ENCODE assay signal across 8 mouse cellular contexts in the genomic region with DNA sequence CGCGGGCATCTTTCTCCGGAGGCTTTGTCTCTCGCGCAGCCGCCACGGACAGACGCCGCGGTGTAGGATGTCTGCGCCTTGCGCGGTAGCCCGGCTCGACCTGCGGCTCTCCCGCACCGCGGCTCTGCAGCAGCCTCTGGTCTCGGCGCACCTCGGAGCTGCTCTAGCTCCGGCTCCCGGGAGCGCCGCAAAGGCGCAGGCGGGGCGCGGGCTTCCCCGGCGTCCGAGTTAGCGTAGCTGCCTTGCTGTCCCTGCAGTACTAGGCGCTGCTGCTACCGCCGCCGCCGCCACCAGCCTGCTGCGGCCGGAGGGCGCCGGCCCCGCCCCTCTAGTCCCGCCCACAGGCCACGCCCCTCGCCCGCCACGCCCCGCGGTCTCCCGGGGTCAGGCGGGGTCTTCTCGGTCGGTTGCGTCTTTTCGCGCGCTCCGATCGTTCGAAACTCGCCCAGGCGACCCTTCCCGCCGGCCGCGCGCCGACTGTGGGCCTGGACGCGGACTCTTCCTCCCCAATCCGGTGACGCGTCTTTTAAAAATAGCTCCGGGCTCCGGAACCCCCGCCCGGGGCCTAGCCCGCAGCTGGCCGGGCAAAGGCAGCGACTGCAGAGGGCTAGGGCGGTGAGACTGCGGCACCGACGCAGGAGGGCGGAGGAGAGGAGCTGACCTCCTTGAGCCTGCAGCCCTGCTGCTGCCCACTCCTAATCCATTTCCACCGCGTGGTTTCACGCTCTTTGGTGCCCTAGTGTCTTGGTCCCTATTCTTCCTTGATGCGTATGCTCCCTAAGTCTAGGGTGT. TPM values are rescaled to one million over a fixed set of nuclear protein-coding genes. Genes with fewer than 3 reads are reported as not detected.
DNase-seq lines count a peak whose midpoint lies in the region; ATAC-seq and TF ChIP-seq lines count a peak whose summit lies in the region.

A gene (minus strand): TSS at position 352 of the 792 bp plus-strand sequence.

- TF ChIP-seq EP300 in heart, postnatal 0 days (IDR thresholded peaks at IDR 0.05; ENCODE audit: low read depth): 0 out of 2 replicates have a peak, but pooled peaks have one; percentile 78

- peak; percentile 84 for DNase-seq in forebrain, embryonic 14.5 days (ENCODE audit: low spot score)
- DNase-seq in heart, postnatal 0 days (ENCODE audit: low spot score): peak; percentile 79
- DNase-seq in kidney, postnatal 36 days: peak; percentile 71 to 87
- peak; percentile 92 for DNase-seq in neural tube, embryonic 11.5 days (ENCODE audit: low spot score)

- peak within 1 kb of the TSS; percentile 99 for H3K9ac ChIP-seq in forebrain, embryonic 14.5 days (ENCODE audit: low read length)
- H3K9ac ChIP-seq in heart, postnatal 0 days (replicated peaks; ENCODE audit: low read depth, low read length): peak within 1 kb of the TSS; percentile 86
- peak within 1 kb of the TSS; percentile 49 for H3K9ac ChIP-seq in liver, embryonic 16.5 days (ENCODE audit: low read depth, low read length)
- peak within 1 kb of the TSS; percentile 97 for H3K9ac ChIP-seq in neural tube, embryonic 11.5 days (ENCODE audit: low read length)
- H3K9ac ChIP-seq in stomach, embryonic 16.5 days (ENCODE audit: low read length): peak within 1 kb of the TSS; percentile 93

- no peak for TF ChIP-seq CTCF in heart, postnatal 0 days (IDR thresholded peaks at IDR 0.05; ENCODE audit: low read depth)

- ATAC-seq in CD4-positive, CD25-positive, alpha-beta regulatory T cell, adult 4 months: peak; percentile 55
- ATAC-seq in forebrain, embryonic 14.5 days: peak; percentile 82
- peak; percentile 90 for ATAC-seq in heart, postnatal 0 days (ENCODE audit: insufficient read depth, low read depth)
- peak; percentile 78 for ATAC-seq in liver, embryonic 16.5 days (ENCODE audit: low read depth)
- peak; percentile 74 for ATAC-seq in neural tube, embryonic 11.5 days (ENCODE audit: insufficient read depth, low FRiP score, low TSS enrichment)
- ATAC-seq in stomach, embryonic 16.5 days (ENCODE audit: insufficient read depth, low FRiP score): peak; percentile 91

- peak within 1 kb of the TSS; percentile 76 for H3K4me3 ChIP-seq in brown adipose tissue, adult 24 weeks (ENCODE audit: insufficient read depth, low read depth, low read length)
- peak within 1 kb of the TSS; percentile 94 for H3K4me3 ChIP-seq in forebrain, embryonic 14.5 days (ENCODE audit: low read depth, low read length)
- peak within 1 kb of the TSS; percentile 85 for H3K4me3 ChIP-seq in heart, postnatal 0 days (ENCODE audit: low read depth, low read length)
- peak within 1 kb of the TSS; percentile 64 for H3K4me3 ChIP-seq in liver, embryonic 16.5 days (ENCODE audit: low read depth, low read length)
- H3K4me3 ChIP-seq in neural tube, embryonic 11.5 days (ENCODE audit: low read depth, low read length): peak within 1 kb of the TSS; percentile 93
- peak within 1 kb of the TSS; percentile 84 for H3K4me3 ChIP-seq in stomach, embryonic 16.5 days (replicated peaks; ENCODE audit: low read length)

- H3K27ac ChIP-seq in brown adipose tissue, adult 24 weeks (replicated peaks; ENCODE audit: low read depth, low read length): peak within 1 kb of the TSS; percentile 74
- H3K27ac ChIP-seq in forebrain, embryonic 14.5 days (ENCODE audit: low read depth, low read length): peak within 1 kb of the TSS; percentile 98
- H3K27ac ChIP-seq in heart, postnatal 0 days (ENCODE audit: low read depth): peak within 1 kb of the TSS; percentile 90
- H3K27ac ChIP-seq in liver, embryonic 16.5 days (ENCODE audit: low read length): no peak within 1 kb of the TSS
- H3K27ac ChIP-seq in neural tube, embryonic 11.5 days (ENCODE audit: low read depth, low read length): peak within 1 kb of the TSS; percentile 95
- peak within 1 kb of the TSS; percentile 88 for H3K27ac ChIP-seq in stomach, embryonic 16.5 days (ENCODE audit: low read length)

- WGBS in forebrain, embryonic 14.5 days: 1% methylated on average over 67 of the region's 91 CpGs
- WGBS in heart, postnatal 0 days: 1% methylated on average over 69 of the region's 91 CpGs
- under 1% methylated on average over 91 of the region's 91 CpGs for whole genome bisulfite sequencing in liver, embryonic 16.5 days (ENCODE audit: insufficient replicate concordance)
- under 1% methylated on average over 82 of the region's 91 CpGs for WGBS in neural tube, embryonic 11.5 days
- 1% methylated on average over 90 of the region's 91 CpGs for WGBS in stomach, embryonic 16.5 days

- H3K36me3 ChIP-seq in forebrain, embryonic 14.5 days (ENCODE audit: control insufficient read depth, insufficient read depth, low read length): peaks cover 8% of the 10 kb centered on the region
- no peaks in the 10 kb centered on the region for H3K36me3 ChIP-seq in heart, postnatal 0 days (replicated peaks; ENCODE audit: control insufficient read depth, insufficient read depth, low read length)
- H3K36me3 ChIP-seq in liver, embryonic 16.5 days (ENCODE audit: control insufficient read depth, insufficient read depth): no peaks in the 10 kb centered on the region
- peaks cover 3% of the 10 kb centered on the region; the same call in 1 of the 2 replicates for H3K36me3 ChIP-seq in neural tube, embryonic 11.5 days (ENCODE audit: control insufficient read depth, insufficient read depth, low read length)
- no peaks in the 10 kb centered on the region for H3K36me3 ChIP-seq in stomach, embryonic 16.5 days (ENCODE audit: control insufficient read depth, insufficient read depth, low read length)

- no peaks in the 10 kb centered on the region for H3K4me1 ChIP-seq in brown adipose tissue, adult 24 weeks (ENCODE audit: control insufficient read depth, insufficient read depth, insufficient read length, low read length)
- peaks cover 18% of the 10 kb centered on the region for H3K4me1 ChIP-seq in forebrain, embryonic 14.5 days (ENCODE audit: control insufficient read depth, insufficient read depth, low read length)
- peaks cover 28% of the 10 kb centered on the region for H3K4me1 ChIP-seq in heart, postnatal 0 days (ENCODE audit: control insufficient read depth, insufficient read depth)
- H3K4me1 ChIP-seq in liver, embryonic 16.5 days (ENCODE audit: control insufficient read depth, low read depth, low read length): peaks cover 2% of the 10 kb centered on the region
- peaks cover 7% of the 10 kb centered on the region for H3K4me1 ChIP-seq in neural tube, embryonic 11.5 days (ENCODE audit: control insufficient read depth, insufficient read depth, low read length)
- peaks cover 22% of the 10 kb centered on the region for H3K4me1 ChIP-seq in stomach, embryonic 16.5 days (ENCODE audit: control insufficient read depth, insufficient read depth, low read length)

- no peaks in the 10 kb centered on the region for H3K9me3 ChIP-seq in forebrain, embryonic 14.5 days (replicated peaks; ENCODE audit: control insufficient read depth, low read length)
- no peaks in the 10 kb centered on the region for H3K9me3 ChIP-seq in heart, postnatal 0 days (replicated peaks; ENCODE audit: control insufficient read depth, low read length)
- H3K9me3 ChIP-seq in liver, embryonic 16.5 days (replicated peaks; ENCODE audit: control insufficient read depth, low read length): no peaks in the 10 kb centered on the region
- no peaks in the 10 kb centered on the region for H3K9me3 ChIP-seq in neural tube, embryonic 11.5 days (ENCODE audit: control insufficient read depth, low read length)
- H3K9me3 ChIP-seq in stomach, embryonic 16.5 days (replicated peaks; ENCODE audit: control insufficient read depth, low read length): no peaks in the 10 kb centered on the region

- no peaks in the 10 kb centered on the region for H3K27me3 ChIP-seq in forebrain, embryonic 14.5 days (replicated peaks; ENCODE audit: control insufficient read depth, insufficient read depth, low read length)
- H3K27me3 ChIP-seq in heart, postnatal 0 days (ENCODE audit: control insufficient read depth, insufficient read depth, low read length): no peaks in the 10 kb centered on the region; the same call in 1 of the 2 replicates
- H3K27me3 ChIP-seq in liver, embryonic 16.5 days (ENCODE audit: control insufficient read depth, insufficient read depth, low read depth, low read length): peaks cover 39% of the 10 kb centered on the region
- no peaks in the 10 kb centered on the region for H3K27me3 ChIP-seq in neural tube, embryonic 11.5 days (ENCODE audit: control insufficient read depth, insufficient read depth, low read length)
- no peaks in the 10 kb centered on the region for H3K27me3 ChIP-seq in stomach, embryonic 16.5 days (ENCODE audit: control insufficient read depth, insufficient read depth, low read length)

- peak within 1 kb of the TSS; percentile 74 for H3K4me2 ChIP-seq in forebrain, embryonic 14.5 days (ENCODE audit: low read length)
- H3K4me2 ChIP-seq in heart, postnatal 0 days (ENCODE audit: low read depth, low read length): peak within 1 kb of the TSS; percentile 87
- peak within 1 kb of the TSS; percentile 75 for H3K4me2 ChIP-seq in liver, embryonic 16.5 days (ENCODE audit: low read depth, low read length)
- H3K4me2 ChIP-seq in neural tube, embryonic 11.5 days (ENCODE audit: low read depth): peak within 1 kb of the TSS; percentile 77
- peak within 1 kb of the TSS; percentile 89 for H3K4me2 ChIP-seq in stomach, embryonic 16.5 days (ENCODE audit: low read depth, low read length)

RNA-seq across cellular contexts. Expression of the gene that starts here (rescaled TPM):
- 10 to 100 TPM; 16.0 to 19.4 TPM for polyA plus RNA-seq in CD4-positive, CD25-positive, alpha-beta regulatory T cell, adult 4 months (2017; shearing (Covaris generic))
- polyA plus RNA-seq in brown adipose tissue, adult 24 weeks (2012; ENCODE audit: insufficient read depth, insufficient read length, missing spikeins): 0.83 and 1.2 TPM in 2 replicates
- polyA plus RNA-seq in forebrain, embryonic 14.5 days (2014; fragmentation: Nextera tagmentation; extraction: Ambion mirVana): 16.3 and 17.4 TPM in 2 replicates
- total RNA-seq in heart, postnatal 0 days (2014; rRNA removed; ENCODE audit: low replicate concordance): 20.9 and 23.4 TPM in 2 replicates
- polyA plus RNA-seq in heart, postnatal 0 days (2015; fragmentation: Nextera tagmentation; extraction: Ambion mirVana): 6.0 and 6.2 TPM in 2 replicates
- polyA plus RNA-seq in liver, embryonic 16.5 days (2015; fragmentation: Nextera tagmentation; extraction: Ambion mirVana): 0.79 and 0.93 TPM in 2 replicates
- 10.5 and 11.8 TPM in 2 replicates for polyA plus RNA-seq in neural tube, embryonic 11.5 days (2014; fragmentation: Nextera tagmentation; extraction: Ambion mirVana)
- polyA plus RNA-seq in stomach, embryonic 16.5 days (2015; fragmentation: Nextera tagmentation; extraction: Ambion mirVana): 6.6 and 6.9 TPM in 2 replicates

Comparison
In these comparisons a context has a peak if more than half of its experiments do, and no peak if none do; other contexts are left out.
1. Peak in ATAC-seq, H3K4me3 ChIP-seq, H3K9ac ChIP-seq and H3K4me2 ChIP-seq in liver, embryonic 16.5 days; RNA of the gene not detected or under 1 TPM.
2. H3K9ac ChIP-seq: peak in every context shown above with its lines; median percentile 99 in forebrain, embryonic 14.5 days; 97 in neural tube, embryonic 11.5 days; 93 in stomach, embryonic 16.5 days; 86 in heart, postnatal 0 days; 49 in liver, embryonic 16.5 days.